Mouse (Mus musculus): Measurements from ENCODE around the gene Prpf4b. TPM values are rescaled to one million over a fixed set of nuclear protein-coding genes. Genes with fewer than 3 reads are reported as not detected.
"Not testable (repeated sequence)": the region's sequence is repeated elsewhere in the genome, so short reads cannot be mapped to it uniquely, and the experiment has no call there.

Gene Prpf4b
- total and polyA plus RNA-seq, 2 experiments from 2014 or later = 22.9 to 32.8 TPM

- H3K36me3 ChIP-seq (replicated peaks; ENCODE audit: control insufficient read depth, insufficient read depth, low read length) = no peaks in the 10 kb centered on the region
- 4% methylated on average over 45 of the region's 45 CpGs for WGBS
- H3K9ac ChIP-seq (replicated peaks; ENCODE audit: low read depth, low read length) = peak overlapping the region; percentile 83
- H3K27ac ChIP-seq (ENCODE audit: low read depth) = peak overlapping the region; percentile 97
- no peaks in the 10 kb centered on the region for H3K9me3 ChIP-seq (replicated peaks; ENCODE audit: control insufficient read depth, low read length)
- ATAC-seq (ENCODE audit: insufficient read depth, low read depth) = peak; percentile 86
- H3K4me2 ChIP-seq (ENCODE audit: low read depth, low read length) = peak overlapping the region; percentile 72
- TF ChIP-seq CTCF (IDR thresholded peaks at IDR 0.05; ENCODE audit: low read depth) (no peak), EP300 (IDR thresholded peaks at IDR 0.05; ENCODE audit: low read depth) (no peak)
- peaks cover 16% of the 10 kb centered on the region for H3K4me1 ChIP-seq (ENCODE audit: control insufficient read depth, insufficient read depth)
- peak; percentile 97 for DNase-seq (ENCODE audit: low spot score)
- H3K4me3 ChIP-seq (ENCODE audit: low read depth, low read length) = peak overlapping the region; percentile 81
- H3K27me3 ChIP-seq (ENCODE audit: control insufficient read depth, insufficient read depth, low read length) = no peaks in the 10 kb centered on the region
Measured at GRCm38 (mm10) chr13:34873801-34874681, 1.1 kb upstream of the Prpf4b start.

DNA sequence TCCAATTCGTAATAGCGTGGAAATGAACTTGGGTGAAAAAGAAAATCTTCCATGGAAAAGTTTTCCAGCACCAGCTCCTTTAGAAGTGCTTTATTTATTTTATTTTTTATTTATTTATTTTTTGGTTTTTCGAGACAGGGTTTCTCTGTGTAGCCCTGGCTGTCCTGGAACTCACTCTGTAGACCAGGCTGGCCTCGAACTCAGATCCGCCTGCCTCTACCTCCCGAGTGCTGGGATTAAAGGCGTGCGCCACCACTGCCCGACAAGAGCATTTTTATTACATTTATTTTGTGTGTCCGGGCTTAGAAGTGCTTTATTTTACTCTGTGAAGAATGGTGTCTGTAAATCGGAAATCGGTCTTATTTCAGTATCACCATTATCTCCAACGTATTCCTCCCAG is 366 bp upstream of the Prpf4b start:
- not testable (repeated sequence) for ATAC-seq (ENCODE audit: insufficient read depth, low read depth); H3K27me3 ChIP-seq (ENCODE audit: control insufficient read depth, insufficient read depth, low read length); H3K9me3 ChIP-seq (replicated peaks; ENCODE audit: control insufficient read depth, low read length); H3K36me3 ChIP-seq (replicated peaks; ENCODE audit: control insufficient read depth, insufficient read depth, low read length)
- Histone ChIP-seq H3K4me2 (ENCODE audit: low read depth, low read length) (peak overlapping the region; percentile 72), H3K9ac (replicated peaks; ENCODE audit: low read depth, low read length) (peak overlapping the region; percentile 83), H3K4me1 (ENCODE audit: control insufficient read depth, insufficient read depth) (peaks cover 16% of the 10 kb centered on the region), H3K4me3 (ENCODE audit: low read depth, low read length) (peak overlapping the region; percentile 81), H3K27ac (ENCODE audit: low read depth) (peak overlapping the region; percentile 97)
- WGBS = 17% methylated on average over 13 of the region's 13 CpGs
- peak; percentile 7 for DNase-seq (ENCODE audit: low spot score)

- WGBS = under 1% methylated on average over 48 of the region's 50 CpGs
- Histone ChIP-seq H3K9ac (replicated peaks; ENCODE audit: low read depth, low read length) (peak overlapping the region; percentile 83), H3K27ac (ENCODE audit: low read depth) (peak overlapping the region; percentile 97), H3K27me3 (ENCODE audit: control insufficient read depth, insufficient read depth, low read length) (no peaks in the 10 kb centered on the region), H3K4me2 (ENCODE audit: low read depth, low read length) (peak overlapping the region; percentile 72), H3K36me3 (replicated peaks; ENCODE audit: control insufficient read depth, insufficient read depth, low read length) (no peaks in the 10 kb centered on the region), H3K4me3 (ENCODE audit: low read depth, low read length) (peak overlapping the region; percentile 81), H3K4me1 (ENCODE audit: control insufficient read depth, insufficient read depth) (peaks cover 16% of the 10 kb centered on the region), H3K9me3 (replicated peaks; ENCODE audit: control insufficient read depth, low read length) (no peaks in the 10 kb centered on the region)
- peak; percentile 58 for DNase-seq (ENCODE audit: low spot score)
- TF ChIP-seq EP300 (IDR thresholded peaks at IDR 0.05; ENCODE audit: low read depth) (no peak), CTCF (IDR thresholded peaks at IDR 0.05; ENCODE audit: low read depth) (peak; percentile 37)
- ATAC-seq (ENCODE audit: insufficient read depth, low read depth) = peak; percentile 67
Measured at GRCm38 (mm10) chr13:34875741-34876445, 791 bp downstream of the Prpf4b start.

GRCm38 (mm10) chr13:34876481-34876880 is 1.4 kb downstream of the Prpf4b start:
- WGBS = 2% methylated on average over 3 of the region's 3 CpGs
- Histone ChIP-seq H3K9ac (replicated peaks; ENCODE audit: low read depth, low read length) (peak overlapping the region; percentile 83), H3K4me2 (ENCODE audit: low read depth, low read length) (peak overlapping the region; percentile 72), H3K4me3 (ENCODE audit: low read depth, low read length) (peak overlapping the region; percentile 81), H3K36me3 (replicated peaks; ENCODE audit: control insufficient read depth, insufficient read depth, low read length) (no peaks in the 10 kb centered on the region), H3K27ac (ENCODE audit: low read depth) (peak overlapping the region; percentile 97; the same call in 1 of the 2 replicates), H3K27me3 (ENCODE audit: control insufficient read depth, insufficient read depth, low read length) (no peaks in the 10 kb centered on the region), H3K9me3 (replicated peaks; ENCODE audit: control insufficient read depth, low read length) (no peaks in the 10 kb centered on the region), H3K4me1 (ENCODE audit: control insufficient read depth, insufficient read depth) (peaks cover 16% of the 10 kb centered on the region)
- TF ChIP-seq CTCF (IDR thresholded peaks at IDR 0.05; ENCODE audit: low read depth) = no peak
- no peak for TF ChIP-seq EP300 (IDR thresholded peaks at IDR 0.05; ENCODE audit: low read depth)
- DNase-seq (ENCODE audit: low spot score) = no peak
- ATAC-seq (ENCODE audit: insufficient read depth, low read depth) = no peak

DNA sequence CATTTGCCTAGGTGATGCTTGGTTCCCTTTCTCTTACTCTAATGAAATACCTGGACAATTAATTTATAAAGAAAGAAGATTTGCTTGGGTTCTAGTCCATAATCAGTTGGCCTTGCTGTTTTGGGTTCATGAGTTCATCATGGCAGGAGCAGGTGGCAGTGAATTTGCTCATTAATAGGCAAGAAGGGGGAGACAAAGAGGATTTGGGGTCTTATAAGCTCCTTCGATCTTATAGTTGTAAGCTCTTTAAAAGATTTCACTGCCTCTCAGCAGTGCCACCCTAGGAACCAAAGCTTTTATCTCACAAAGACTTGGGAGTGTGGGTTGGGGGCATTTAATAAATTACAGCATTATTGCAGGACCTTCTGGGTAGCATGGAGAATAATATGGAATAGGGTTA is 17.8 kb downstream of the Prpf4b start:
- Histone ChIP-seq H3K4me3 (ENCODE audit: low read depth, low read length) (no peak overlapping the region), H3K27ac (ENCODE audit: low read depth) (no peak overlapping the region), H3K9ac (replicated peaks; ENCODE audit: low read depth, low read length) (no peak overlapping the region), H3K4me2 (ENCODE audit: low read depth, low read length) (no peak overlapping the region), H3K36me3 (replicated peaks; ENCODE audit: control insufficient read depth, insufficient read depth, low read length) (peaks cover 92% of the 10 kb centered on the region), H3K9me3 (replicated peaks; ENCODE audit: control insufficient read depth, low read length) (no peaks in the 10 kb centered on the region), H3K27me3 (ENCODE audit: control insufficient read depth, insufficient read depth, low read length) (no peaks in the 10 kb centered on the region), H3K4me1 (ENCODE audit: control insufficient read depth, insufficient read depth) (no peaks in the 10 kb centered on the region)
- WGBS = 94% methylated on average over 1 of the region's 1 CpGs
- TF ChIP-seq CTCF (IDR thresholded peaks at IDR 0.05; ENCODE audit: low read depth) = no peak
- TF ChIP-seq EP300 (IDR thresholded peaks at IDR 0.05; ENCODE audit: low read depth) = no peak
- no peak for DNase-seq (ENCODE audit: low spot score)
- no peak for ATAC-seq (ENCODE audit: insufficient read depth, low read depth)

All from heart, postnatal 0 days (tissue).